15 mouse cellular contexts compared by ENCODE assay signal in genomic region chr17:66061241-66061938, GRCm38 (mm10). TPM values are rescaled to one million over a fixed set of nuclear protein-coding genes. Genes with fewer than 3 reads are reported as not detected.
DNase-seq lines count a peak whose midpoint lies in the region; ATAC-seq and TF ChIP-seq lines count a peak whose summit lies in the region.
"Had no signal": no experiment of that assay in that cellular context is flagged by ENCODE, and none has a peak within 500 bp of the region (broad histone marks: within the 10 kb centered on the region; RNA-seq: fewer than 3 reads in every experiment).

No protein-coding gene starts in this region.

- H3K4me1 ChIP-seq in heart, embryonic 16.5 days (ENCODE audit: control insufficient read depth, insufficient read depth, low read length), result peaks cover 4% of the 10 kb centered on the region; the same call in 1 of the 2 replicates
- H3K4me1 ChIP-seq in lung, postnatal 0 days (ENCODE audit: insufficient read depth, low read depth, low read length), result no peaks in the 10 kb centered on the region
- peaks cover 0 to 2% of the 10 kb centered on the region in 2 experiments; a peak in 1 of 4 replicates for H3K4me1 ChIP-seq in MEL (ENCODE audit: control insufficient read depth in 1 of 2, insufficient read depth in 2 of 2, low read length in 2 of 2)
- H3K4me1 ChIP-seq in hindbrain, embryonic 11.5 days (replicated peaks; ENCODE audit: control insufficient read depth, insufficient read depth, low read length), result no peaks in the 10 kb centered on the region
- H3K4me1 ChIP-seq: forebrain, embryonic 15.5 days; neural tube, embryonic 12.5 days had no signal

- no peaks in the 10 kb centered on the region for H3K27me3 ChIP-seq in heart, embryonic 16.5 days (ENCODE audit: control insufficient read depth, insufficient read depth, low read length)
- no peaks in the 10 kb centered on the region for H3K27me3 ChIP-seq in lung, postnatal 0 days (replicated peaks; ENCODE audit: insufficient read depth, low read length)
- no peaks in the 10 kb centered on the region for H3K27me3 ChIP-seq in MEL (ENCODE audit: control insufficient read depth in 1 of 2, insufficient read depth in 2 of 2, low read length in 2 of 2)
- no peaks in the 10 kb centered on the region for H3K27me3 ChIP-seq in hindbrain, embryonic 11.5 days (ENCODE audit: control insufficient read depth, insufficient read depth, low read length)
- H3K27me3 ChIP-seq: forebrain, embryonic 15.5 days; neural tube, embryonic 12.5 days had no signal

- no peak for TF ChIP-seq POLR2A in MEL (IDR thresholded peaks at IDR 0.05; ENCODE audit: control insufficient read depth in 1 of 2, insufficient read depth in 1 of 2, low read depth in 1 of 2, low read length in 2 of 2, poor library complexity in 1 of 2)

- no peak for ATAC-seq in heart, embryonic 16.5 days (replicated peaks; ENCODE audit: extremely low read depth, insufficient read depth, low FRiP score)
- ATAC-seq in lung, postnatal 0 days, result no peak
- no peak for ATAC-seq in hindbrain, embryonic 11.5 days (ENCODE audit: low FRiP score)
- ATAC-seq: forebrain, embryonic 15.5 days had no signal

- intact Hi-C loops in heart, postnatal 25 days (cut with DNase I), result loop anchor here (5.0 kb wide), 1 partner anchor 41 kb away; the partner anchor contains the start of gene Ndufv2

- H3K79me2 ChIP-seq in MEL (ENCODE audit: control insufficient read depth, insufficient read depth, low read length, poor library complexity), result peaks cover 9% of the 10 kb centered on the region; the same call in 1 of the 2 replicates

- no peaks in the 10 kb centered on the region for H3K36me3 ChIP-seq in heart, embryonic 16.5 days (ENCODE audit: control insufficient read depth, insufficient read depth)
- H3K36me3 ChIP-seq in lung, postnatal 0 days (ENCODE audit: insufficient read depth, low read length), result no peaks in the 10 kb centered on the region
- H3K36me3 ChIP-seq in MEL (ENCODE audit: control insufficient read depth in 1 of 2, insufficient read depth in 2 of 2, low read length in 2 of 2), result no peaks in the 10 kb centered on the region; a peak in 1 of 4 replicates
- H3K36me3 ChIP-seq in hindbrain, embryonic 11.5 days (ENCODE audit: control insufficient read depth, insufficient read depth, low read length), result no peaks in the 10 kb centered on the region
- H3K36me3 ChIP-seq: forebrain, embryonic 15.5 days; neural tube, embryonic 12.5 days had no signal

- H3K4me2 ChIP-seq in heart, embryonic 16.5 days (ENCODE audit: low read depth, low read length), result peak overlapping the region; percentile 37
- no peak overlapping the region for H3K4me2 ChIP-seq in lung, postnatal 0 days (replicated peaks; ENCODE audit: low read depth, low read length)
- H3K4me2 ChIP-seq in hindbrain, embryonic 11.5 days (replicated peaks; ENCODE audit: low read depth, low read length), result no peak overlapping the region
- H3K4me2 ChIP-seq: forebrain, embryonic 15.5 days; neural tube, embryonic 12.5 days had no signal

- peak; percentile 14 for TF ChIP-seq RAD21 in MEL (IDR thresholded peaks at IDR 0.05; ENCODE audit: low read depth, low read length)

- no peak for TF ChIP-seq EP300 in lung, postnatal 0 days (IDR thresholded peaks at IDR 0.05)
- TF ChIP-seq EP300 in MEL (IDR thresholded peaks at IDR 0.05; ENCODE audit: low read depth in 1 of 2, low read length in 2 of 2), result no peak

- no peak overlapping the region for H3K9ac ChIP-seq in heart, embryonic 16.5 days (ENCODE audit: low read length)
- no peak overlapping the region for H3K9ac ChIP-seq in lung, postnatal 0 days (replicated peaks; ENCODE audit: low read depth)
- no peak overlapping the region for H3K9ac ChIP-seq in MEL (ENCODE audit: control insufficient read depth, low read depth, low read length, poor library complexity, severe bottlenecking)
- no peak overlapping the region for H3K9ac ChIP-seq in hindbrain, embryonic 11.5 days (ENCODE audit: low read depth, low read length)
- H3K9ac ChIP-seq: forebrain, embryonic 15.5 days; neural tube, embryonic 12.5 days had no signal

- H3K9me3 ChIP-seq in heart, embryonic 16.5 days (replicated peaks; ENCODE audit: control insufficient read depth, low read length), result no peaks in the 10 kb centered on the region
- H3K9me3 ChIP-seq in lung, postnatal 0 days (ENCODE audit: low read length), result no peaks in the 10 kb centered on the region
- H3K9me3 ChIP-seq in MEL (replicated peaks; ENCODE audit: insufficient read depth, low read length), result no peaks in the 10 kb centered on the region
- H3K9me3 ChIP-seq in hindbrain, embryonic 11.5 days (ENCODE audit: control insufficient read depth, low read length), result no peaks in the 10 kb centered on the region
- H3K9me3 ChIP-seq: forebrain, embryonic 15.5 days; neural tube, embryonic 12.5 days had no signal

- TF ChIP-seq CTCF in lung, postnatal 0 days (IDR thresholded peaks at IDR 0.05), result peak; percentile 52
- TF ChIP-seq CTCF in MEL (IDR thresholded peaks at IDR 0.05 in 2 of 3, conservative IDR thresholded peaks at IDR 0.05 in 1 of 3; ENCODE audit: control insufficient read depth in 1 of 3, insufficient read depth in 1 of 3, low read depth in 2 of 3, low read length in 3 of 3, poor library complexity in 1 of 3, severe bottlenecking in 1 of 3), result peak in 2 of 3 experiments; percentile 5 to 39; a peak in 2 of 6 replicates

- DNase-seq in heart, postnatal 25 days (ENCODE audit: low spot score), result no peak
- peak; percentile 40 for DNase-seq in lung, postnatal 0 days (ENCODE audit: low spot score)
- no peak for DNase-seq in lung, postnatal 14 days
- DNase-seq in MEL (ENCODE audit: low read depth, low spot score) (no peak), MN1 (ENCODE audit: low spot score) (no peak)
- DNase-seq in induced T-regulatory cell, adult 2 months (ENCODE audit: low read depth), result peak; percentile 43
- DNase-seq in hindbrain, embryonic 11.5 days (ENCODE audit: low spot score), result no peak
- DNase-seq: adrenal gland, adult 8-10 months; heart, adult 18-20 months; kidney, postnatal 10 days; right cerebral cortex, postnatal 14 days had no signal

- H3K4me3 ChIP-seq in heart, embryonic 16.5 days (ENCODE audit: low read length), result no peak overlapping the region
- no peak overlapping the region for H3K4me3 ChIP-seq in lung, postnatal 0 days (ENCODE audit: low read depth, low read length)
- no peak overlapping the region for H3K4me3 ChIP-seq in MEL (ENCODE audit: control insufficient read depth in 1 of 2, insufficient read depth in 1 of 2, low read depth in 2 of 2, low read length in 2 of 2)
- no peak overlapping the region for H3K4me3 ChIP-seq in hindbrain, embryonic 11.5 days (ENCODE audit: low read depth, low read length)
- H3K4me3 ChIP-seq: forebrain, embryonic 15.5 days; neural tube, embryonic 12.5 days had no signal

- H3K27ac ChIP-seq in heart, embryonic 16.5 days (ENCODE audit: low read length), result 0 out of 2 replicates have a peak overlapping the region, but pooled peaks have one; percentile 19
- H3K27ac ChIP-seq in lung, postnatal 0 days (ENCODE audit: low read length), result no peak overlapping the region
- no peak overlapping the region for H3K27ac ChIP-seq in MEL (ENCODE audit: control insufficient read depth, low read depth, low read length)
- no peak overlapping the region for H3K27ac ChIP-seq in hindbrain, embryonic 11.5 days (ENCODE audit: low read depth, low read length)
- H3K27ac ChIP-seq: forebrain, embryonic 15.5 days; macrophage; neural tube, embryonic 12.5 days had no signal

- WGBS in heart, embryonic 16.5 days, result 59% methylated on average over 8 of the region's 8 CpGs
- 46% methylated on average over 8 of the region's 8 CpGs for WGBS in lung, postnatal 0 days
- WGBS in hindbrain, embryonic 11.5 days, result 64% methylated on average over 8 of the region's 8 CpGs

TF ChIP-seq in MEL, 35 proteins besides CTCF, POLR2A, EP300 and RAD21:
- TF ChIP-seq SMC3 (IDR thresholded peaks at IDR 0.05; ENCODE audit: low read depth, low read length), result 0 out of 2 replicates have a peak, but pooled peaks have one; percentile 14
- TF ChIP-seq HCFC1 (IDR thresholded peaks at IDR 0.05; ENCODE audit: low read depth, low read length), result no peak

RNA-seq across cellular contexts. Expression of gene Ankrd12, which starts 15.5 kb away (rescaled TPM):
- 19.3 and 21.5 TPM in 2 replicates for polyA plus RNA-seq in heart, embryonic 16.5 days (2015; fragmentation: Nextera tagmentation; extraction: Ambion mirVana)
- 10 to 100 TPM; 15.8 to 22.5 TPM for total RNA-seq in heart, postnatal 25 days (2021)
- 29.4 and 33.4 TPM in 2 replicates for polyA plus RNA-seq in lung, postnatal 0 days (2015; fragmentation: Nextera tagmentation; extraction: Ambion mirVana)
- 9.6 and 10.0 TPM in 2 replicates for total RNA-seq in MEL (2012; rRNA removed)
- 10 to 100 TPM in 1 of 2 experiments, not detected in 1; 13.3 TPM for polyA plus RNA-seq in MEL (2012; ENCODE audit: insufficient read depth in 1 of 2, insufficient read length in 2 of 2, low read depth in 1 of 2, low replicate concordance in 2 of 2, missing spikeins in 1 of 2)
- polyA plus RNA-seq in hindbrain, embryonic 11.5 days (2014; fragmentation: Nextera tagmentation; extraction: Ambion mirVana), result 35.3 and 49.2 TPM in 2 replicates

RNA-seq across cellular contexts. Expression of gene Ndufv2, which starts 40.0 kb away (rescaled TPM):
- polyA plus RNA-seq in heart, embryonic 16.5 days (2015; fragmentation: Nextera tagmentation; extraction: Ambion mirVana), result 721 and 751 TPM in 2 replicates
- total RNA-seq in heart, postnatal 25 days (2021), result 1,000 to 10,000 TPM; 1,243 to 1,263 TPM
- polyA plus RNA-seq in lung, postnatal 0 days (2015; fragmentation: Nextera tagmentation; extraction: Ambion mirVana), result 219 and 239 TPM in 2 replicates
- 150 and 169 TPM in 2 replicates for total RNA-seq in MEL (2012; rRNA removed)
- 100 to 1,000 TPM in 1 of 2 experiments, not detected in 1; 178 TPM for polyA plus RNA-seq in MEL (2012; ENCODE audit: insufficient read depth in 1 of 2, insufficient read length in 2 of 2, low read depth in 1 of 2, low replicate concordance in 2 of 2, missing spikeins in 1 of 2)
- 336 and 342 TPM in 2 replicates for polyA plus RNA-seq in hindbrain, embryonic 11.5 days (2014; fragmentation: Nextera tagmentation; extraction: Ambion mirVana)

RNA-seq across cellular contexts. Expression of gene Washc1, which starts 50.0 kb away (rescaled TPM):
- 31.6 and 32.0 TPM in 2 replicates for polyA plus RNA-seq in heart, embryonic 16.5 days (2015; fragmentation: Nextera tagmentation; extraction: Ambion mirVana)
- total RNA-seq in heart, postnatal 25 days (2021), result 10 to 100 TPM; 21.0 to 21.8 TPM
- polyA plus RNA-seq in lung, postnatal 0 days (2015; fragmentation: Nextera tagmentation; extraction: Ambion mirVana), result 40.1 and 43.4 TPM in 2 replicates
- 37.0 and 37.8 TPM in 2 replicates for total RNA-seq in MEL (2012; rRNA removed)
- 10 to 100 TPM in 1 of 2 experiments, not detected in 1; 58.6 TPM for polyA plus RNA-seq in MEL (2012; ENCODE audit: insufficient read depth in 1 of 2, insufficient read length in 2 of 2, low read depth in 1 of 2, low replicate concordance in 2 of 2, missing spikeins in 1 of 2)
- 27.6 and 30.8 TPM in 2 replicates for polyA plus RNA-seq in hindbrain, embryonic 11.5 days (2014; fragmentation: Nextera tagmentation; extraction: Ambion mirVana)

Comparison
In these comparisons a context has a peak if more than half of its experiments do, and no peak if none do; other contexts are left out.
1. DNase-seq: peak in lung, postnatal 0 days (single experiment) and induced T-regulatory cell, adult 2 months (single experiment); none in heart, postnatal 25 days (single experiment), lung, postnatal 14 days (single experiment), MEL (single experiment), MN1 (single experiment) and hindbrain, embryonic 11.5 days (single experiment).